Mouse (Mus musculus) heart, adult 2 months (tissue): ENCODE data around the gene Neb. TPM values are rescaled to one million over a fixed set of nuclear protein-coding genes. Genes with fewer than 3 reads are reported as not detected.
"Not testable (repeated sequence)": the region's sequence is repeated elsewhere in the genome, so short reads cannot be mapped to it uniquely, and the experiment has no call there.

Experiments used
- DNase-seq, 2 experiments: peaks; one replicate each; pipeline ENCODE4 v3.0.0; 2021
- H3K27ac ChIP-seq: fragments of 200-600 bp; 2 replicates; pipeline ENCODE4 v1.8.1; 2022
- H3K27me3 ChIP-seq: fragments of 200-500 bp; 2 replicates; pipeline ENCODE4 v1.6.1; 2012; ENCODE audit warnings: mild to moderate bottlenecking, low read length, inconsistent platforms, mixed read lengths; ENCODE audit not compliant: control insufficient read depth, insufficient read depth
- H3K36me3 ChIP-seq: fragments of 200-500 bp; 2 replicates; pipeline ENCODE4 v1.6.1; 2012; ENCODE audit warnings: low read length, inconsistent platforms; ENCODE audit not compliant: control insufficient read depth, insufficient read depth
- H3K4me1 ChIP-seq: fragments of 200-500 bp; 2 replicates; pipeline ENCODE4 v1.6.1; 2011; ENCODE audit warnings: low read length; ENCODE audit not compliant: control insufficient read depth, insufficient read depth
- H3K4me3 ChIP-seq: fragments of 200-600 bp; 2 replicates; pipeline ENCODE4 v1.8.1; 2022
- H3K79me2 ChIP-seq: fragments of 200-500 bp; replicated peaks from 2 replicates; pipeline ENCODE4 v1.6.1; 2012; ENCODE audit warnings: mild to moderate bottlenecking, inconsistent platforms, low read length, moderate library complexity, mixed read lengths; ENCODE audit not compliant: control insufficient read depth, insufficient read depth
- H3K9ac ChIP-seq: fragments of 200-500 bp; 2 replicates; pipeline ENCODE4 v1.6.1; 2012; ENCODE audit warnings: low read depth, mild to moderate bottlenecking, control low read depth, inconsistent platforms, low read length, mixed read lengths
- CTCF ChIP-seq: fragments of 200-600 bp; IDR thresholded peaks from 2 replicates; pipeline ENCODE4 v1.8.1; 2022; ENCODE audit warnings: antibody characterized with exemption, mild to moderate bottlenecking, moderate library complexity
- EP300 ChIP-seq: fragments of 200-500 bp; IDR thresholded peaks from 2 replicates; pipeline ENCODE4 v1.6.1; 2011; ENCODE audit warnings: low read depth, low read length, control low read depth; ENCODE audit not compliant: insufficient read depth
- POLR2A ChIP-seq: fragments of 200-500 bp; IDR thresholded peaks from 2 replicates; pipeline ENCODE4 v1.6.1; 2011; ENCODE audit warnings: mild to moderate bottlenecking, low read depth, low read length, control low read depth; ENCODE audit not compliant: insufficient read depth
- WGBS: fragments of 180-500 bp; shearing (Covaris S2); methylation state at CpG from one replicate; pipeline ENCODE4 v1.1.7; 2018; 5-methylcytosine and 5-hydroxymethylcytosine counted together
- intact Hi-C: fragments of 180-260 bp; cut with DNase I; formaldehyde crosslinking; loops from one replicate; pipeline ENCODE4 v1.15.1; 2025
- microRNA-seq, 2 experiments: library from miRNA; unstranded; fragments of <30 nt; microRNA quantifications; one replicate each; pipeline ENCODE4 v1.2.0; 2021
- polyA plus RNA-seq: library from polyadenylated mRNA; depleted of rRNA; stranded (reverse); fragments of >200 nt; gene quantifications from 2 replicates; pipeline ENCODE4 v1.2.3, GENCODE M21; 2012; rRNA removed
- total RNA-seq, 2 experiments: library from RNA; stranded (reverse); gene quantifications; 2 replicates each; pipeline ENCODE4 v1.2.3; 2021

Gene Neb
- total and polyA plus RNA-seq, 3 experiments: 1.0 to 10.2 (median 7.6) TPM

DNA sequence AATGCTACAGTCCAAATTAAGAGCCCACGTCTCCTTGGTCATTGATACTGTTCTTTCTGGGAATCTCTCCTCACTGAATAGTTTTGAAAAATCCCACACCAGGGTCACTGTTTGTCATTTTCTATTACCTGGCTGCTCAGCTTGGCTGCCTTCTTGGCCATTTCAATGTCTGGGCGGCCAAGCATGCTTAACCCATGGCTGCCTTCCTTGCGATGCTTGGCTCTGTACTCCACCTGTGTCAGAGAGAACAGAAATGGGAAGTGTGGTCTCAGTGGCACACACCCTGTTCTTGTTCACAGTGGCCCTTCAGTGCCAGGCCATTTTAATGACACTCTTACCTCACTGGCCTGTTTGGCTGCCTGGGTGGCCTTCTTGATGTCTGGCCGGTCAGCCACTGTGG lies 203.3 kb downstream of the Neb start:
- TF ChIP-seq EP300 (no peak), CTCF (no peak), POLR2A (no peak)
- Histone ChIP-seq H3K79me2 (no peaks in the 10 kb centered on the region), H3K4me3 (no peak overlapping the region), H3K27me3 (no peaks in the 10 kb centered on the region), H3K9ac (no peak overlapping the region), H3K27ac (no peak overlapping the region), H3K4me1 (no peaks in the 10 kb centered on the region), H3K36me3 (no peaks in the 10 kb centered on the region)
- no peak for DNase-seq
- intact Hi-C loops: no loop called here
- 90% methylated on average over 4 of the region's 4 CpGs for WGBS

DNA sequence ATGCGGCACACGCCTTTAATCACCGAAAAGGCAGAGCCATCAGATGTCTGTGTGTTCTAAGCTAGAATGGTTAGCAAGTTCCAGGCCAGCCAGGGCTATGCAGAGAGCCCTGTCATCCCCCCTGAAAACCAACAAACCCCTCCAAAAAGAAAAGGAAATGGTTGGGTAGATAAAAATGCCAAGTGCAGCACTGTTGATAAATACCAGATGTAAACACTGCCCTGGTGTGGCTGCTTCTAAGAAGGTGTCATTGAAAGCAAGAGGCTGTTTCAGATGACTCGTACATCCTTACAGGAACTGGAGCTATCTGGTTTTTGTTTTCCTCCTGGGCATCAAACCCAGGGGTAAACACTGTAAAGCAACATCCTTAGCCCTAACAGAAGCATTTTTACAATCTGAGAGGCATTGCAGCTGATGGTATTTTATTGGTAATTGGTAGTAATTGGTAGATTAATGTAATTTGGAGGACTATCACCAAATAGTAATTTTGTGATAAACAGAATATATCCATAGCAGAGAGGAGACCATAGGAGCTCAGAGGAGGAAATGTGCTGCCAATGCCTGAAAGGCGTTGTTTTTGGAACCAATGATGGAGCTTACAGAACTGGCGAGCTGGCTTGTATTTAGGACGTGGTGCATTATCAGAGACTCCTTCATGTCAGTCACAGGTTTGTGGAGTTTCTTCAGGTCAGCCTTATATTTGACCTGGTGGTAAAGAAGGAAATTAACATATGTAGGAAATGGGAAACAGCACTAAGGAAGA lies 208.8 kb downstream of the Neb start:
- no peak for TF ChIP-seq CTCF
- no peak for TF ChIP-seq EP300
- no peak for TF ChIP-seq POLR2A
- Histone ChIP-seq H3K4me1 (no peaks in the 10 kb centered on the region), H3K79me2 (no peaks in the 10 kb centered on the region), H3K9ac (no peak overlapping the region), H3K36me3 (no peaks in the 10 kb centered on the region), H3K27me3 (no peaks in the 10 kb centered on the region), H3K27ac (no peak overlapping the region), H3K4me3 (no peak overlapping the region)
- intact Hi-C loops: no loop called here
- no peak for DNase-seq
- WGBS: 57% methylated on average over 7 of the region's 7 CpGs

DNA sequence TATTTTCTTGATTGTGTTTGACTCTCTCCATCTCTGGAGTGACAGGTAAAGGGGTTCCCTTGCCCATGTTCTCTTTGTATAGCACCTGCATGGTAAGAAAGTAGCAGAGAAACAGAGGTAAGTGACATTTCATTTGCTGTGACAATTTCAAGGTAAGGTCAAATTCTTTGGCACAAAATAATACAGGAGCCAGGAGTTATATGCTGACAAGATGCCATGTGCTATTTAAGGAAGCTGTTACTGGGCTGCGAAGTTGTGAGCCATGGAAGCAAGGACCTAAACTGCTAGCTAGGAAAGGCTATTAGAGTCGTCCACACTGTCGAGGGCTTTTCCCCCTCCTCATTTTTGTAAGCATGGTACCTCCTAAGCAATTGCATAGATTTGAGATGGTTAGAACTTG lies 225.2 kb downstream of the Neb start:
- 64% methylated on average over 3 of the region's 3 CpGs for WGBS

DNA sequence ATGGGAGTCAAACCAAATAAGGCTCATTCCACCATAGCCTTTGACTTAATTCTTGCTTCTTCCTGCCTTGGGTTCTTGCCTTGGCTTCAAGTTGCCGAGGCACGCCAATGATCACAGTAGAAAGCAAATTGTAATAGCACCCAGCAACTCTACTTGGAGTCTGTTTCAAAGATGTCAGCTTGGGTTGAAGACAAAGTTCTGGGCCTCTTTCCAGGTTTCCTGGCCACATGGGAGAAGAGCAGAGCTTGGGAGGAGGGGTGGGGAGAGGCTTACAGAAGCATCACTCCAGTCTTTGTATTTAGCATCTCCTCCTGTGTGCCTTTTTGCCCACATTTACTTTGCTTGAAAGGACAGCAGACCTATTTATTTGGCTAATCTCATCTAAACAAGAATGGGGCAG lies 244.9 kb downstream of the Neb start:
- Histone ChIP-seq H3K27ac (no peak overlapping the region), H3K4me3 (no peak overlapping the region), H3K79me2 (no peaks in the 10 kb centered on the region), H3K27me3 (no peaks in the 10 kb centered on the region), H3K9ac (no peak overlapping the region), H3K4me1 (no peaks in the 10 kb centered on the region), H3K36me3 (no peaks in the 10 kb centered on the region)
- 75% methylated on average over 2 of the region's 2 CpGs for WGBS
- TF ChIP-seq POLR2A: no peak
- TF ChIP-seq EP300: no peak
- TF ChIP-seq CTCF: no peak
- DNase-seq: peak; percentile 13 to 24
- intact Hi-C loops: no loop called here

More for the DNA sequence above, 225.2 kb downstream of the Neb start:
- peak in 1 of 2 experiments; percentile 6 for DNase-seq
- Histone ChIP-seq H3K27me3 (no peaks in the 10 kb centered on the region), H3K4me1 (no peaks in the 10 kb centered on the region; the same call in 1 of the 2 replicates), H3K79me2 (no peaks in the 10 kb centered on the region), H3K4me3 (no peak overlapping the region), H3K27ac (peak overlapping the region; percentile 39), H3K36me3 (no peaks in the 10 kb centered on the region), H3K9ac (no peak overlapping the region)
- intact Hi-C loops: no loop called here
- TF ChIP-seq POLR2A (no peak), CTCF (no peak), EP300 (no peak)

DNA sequence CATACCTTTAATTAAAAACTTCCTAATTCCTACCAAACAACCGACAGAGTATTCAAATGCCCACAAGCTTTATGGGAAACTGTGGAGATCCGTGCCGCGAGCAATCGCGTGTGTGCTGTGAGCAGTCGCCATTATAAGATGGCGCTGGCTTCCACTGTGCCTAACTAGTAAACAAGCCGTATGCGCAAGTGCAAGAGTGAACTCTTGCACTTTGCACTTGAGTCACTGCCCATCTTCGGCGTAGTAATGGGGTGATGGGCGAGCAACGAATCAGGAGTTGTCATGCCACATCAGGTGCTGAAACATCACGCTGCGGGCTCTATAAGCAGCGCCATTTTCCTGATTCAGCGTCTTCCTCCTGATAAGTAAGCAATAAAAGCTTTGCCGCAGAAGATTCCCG lies 246.9 kb downstream of the Neb start:
- H3K9ac ChIP-seq, H3K79me2 ChIP-seq, DNase-seq, H3K36me3 ChIP-seq, intact Hi-C loops, H3K4me3 ChIP-seq, H3K4me1 ChIP-seq, H3K27ac ChIP-seq, H3K27me3 ChIP-seq: not testable (repeated sequence)
- WGBS: 97% methylated on average over 20 of the region's 20 CpGs

DNA sequence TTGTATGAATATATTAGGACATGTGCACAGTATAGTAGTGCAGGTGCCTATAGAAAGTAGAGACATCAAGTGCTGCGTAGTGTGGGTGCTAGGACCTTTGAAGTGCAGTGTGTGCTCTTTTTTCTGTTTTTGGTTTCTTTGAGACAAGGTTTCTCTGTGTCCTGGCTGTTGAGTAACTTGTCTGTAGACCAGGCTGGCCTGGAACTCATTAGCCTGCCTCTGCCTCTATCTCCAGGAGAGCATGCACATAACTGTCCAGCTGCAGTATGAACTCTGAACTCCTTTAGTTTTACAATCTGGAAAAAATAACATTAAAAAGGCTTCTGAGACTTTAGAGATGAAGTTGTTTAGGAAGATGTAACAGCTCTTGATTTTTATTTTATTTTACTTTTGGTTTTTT lies 264.2 kb downstream of the Neb start:
- Histone ChIP-seq H3K27ac (no peak overlapping the region), H3K9ac (no peak overlapping the region), H3K27me3 (no peaks in the 10 kb centered on the region), H3K79me2 (no peaks in the 10 kb centered on the region; the same call in 1 of the 2 replicates), H3K4me3 (no peak overlapping the region), H3K4me1 (no peaks in the 10 kb centered on the region), H3K36me3 (peaks cover 7% of the 10 kb centered on the region)
- 95% methylated on average over 1 of the region's 1 CpGs for WGBS
- TF ChIP-seq EP300: no peak
- no peak for TF ChIP-seq CTCF
- no peak for TF ChIP-seq POLR2A
- no peak for DNase-seq
- intact Hi-C loops: no loop called here

Small RNAs within 50 kb of the gene (microRNA-seq; reads per million reads assigned to microRNA genes)
- gene Gm22095: 0 reads per million in 2 experiments

Other genes starting within 250 kb of the Neb start
- 10 to 100 TPM; 32.5 to 33.9 TPM for gene Arl5a, start 46.4 kb upstream of the Neb start, total RNA-seq
- gene Arl5a, start 46.4 kb upstream of the Neb start, polyA plus RNA-seq: 10.0 and 23.9 TPM in 2 replicates